Mouse (Mus musculus): Measurements from ENCODE around the gene Tmc3.

Tmc3 gene

GRCm38 (mm10) chr7:83584639-83585471, at the start of gene Tmc3:
Tmc3 (plus strand) TSS chr7:83584927.
- DNase-seq = peak; percentile 24

- DNase-seq = no peak
These were observed 43.1 kb upstream of the Tmc3 start for GRCm38 (mm10) chr7:83541536-83542169.

GRCm38 (mm10) chr7:83548686-83549352, 35.9 kb upstream of the Tmc3 start:
- no peak for DNase-seq

- DNase-seq = no peak
These were observed 35.4 kb upstream of the Tmc3 start for GRCm38 (mm10) chr7:83549353-83549774.

GRCm38 (mm10) chr7:83549951-83550407, 34.7 kb upstream of the Tmc3 start:
- peak; percentile 75 for DNase-seq

- DNase-seq = no peak
These were observed 30.2 kb upstream of the Tmc3 start for GRCm38 (mm10) chr7:83554477-83554876.

GRCm38 (mm10) chr7:83556488-83556887, 28.2 kb upstream of the Tmc3 start:
- DNase-seq = no peak

- no peak for DNase-seq
These were observed 25.9 kb upstream of the Tmc3 start for GRCm38 (mm10) chr7:83558741-83559280.

GRCm38 (mm10) chr7:83559495-83559894, 25.2 kb upstream of the Tmc3 start:
- no peak for DNase-seq

- DNase-seq = no peak
These were observed 22.9 kb upstream of the Tmc3 start for GRCm38 (mm10) chr7:83561849-83562248.

- DNase-seq = peak; percentile 77
These were observed 20.0 kb upstream of the Tmc3 start for GRCm38 (mm10) chr7:83564635-83565291.

GRCm38 (mm10) chr7:83565976-83566375, 18.8 kb upstream of the Tmc3 start:
- DNase-seq = peak; percentile 26

- peak; percentile 60 for DNase-seq
These were observed 16.8 kb upstream of the Tmc3 start for GRCm38 (mm10) chr7:83567841-83568500.

- DNase-seq = no peak
These were observed 15.9 kb upstream of the Tmc3 start for GRCm38 (mm10) chr7:83568815-83569214.

GRCm38 (mm10) chr7:83569436-83569835, 15.3 kb upstream of the Tmc3 start:
- no peak for DNase-seq

- no peak for DNase-seq
These were observed 13.7 kb upstream of the Tmc3 start for GRCm38 (mm10) chr7:83571077-83571476.

GRCm38 (mm10) chr7:83571901-83572300, 12.8 kb upstream of the Tmc3 start:
- peak; percentile 9 for DNase-seq

GRCm38 (mm10) chr7:83572451-83572850, 12.3 kb upstream of the Tmc3 start:
- DNase-seq = no peak

- DNase-seq = peak; percentile 20
These were observed 3.8 kb upstream of the Tmc3 start for GRCm38 (mm10) chr7:83580946-83581345.

- no peak for DNase-seq
These were observed 9.3 kb downstream of the Tmc3 start for GRCm38 (mm10) chr7:83594056-83594455.

GRCm38 (mm10) chr7:83597063-83597462, 12.3 kb downstream of the Tmc3 start:
- no peak for DNase-seq

Data from lung, postnatal 36 days (tissue).